Mouse (Mus musculus) hindbrain, embryonic 10.5 days (tissue): Measurements from ENCODE around the gene Mapk7. TPM values are rescaled to one million over a fixed set of nuclear protein-coding genes. Genes with fewer than 3 reads are reported as not detected.

Experiments used
- DNase-seq: peaks from one replicate; pipeline ENCODE4 v3.0.0-alpha.2; 2017; ENCODE audit warnings: low spot score
- H3K27ac ChIP-seq: fragments of 300-500 bp; sonication (generic); 2 replicates; pipeline ENCODE4 v1.5.1; 2016; ENCODE audit warnings: mild to moderate bottlenecking, moderate library complexity
- H3K27me3 ChIP-seq: fragments of 300-500 bp; sonication (generic); 2 replicates; pipeline ENCODE4 v1.6.1; 2016; ENCODE audit warnings: mild to moderate bottlenecking; ENCODE audit not compliant: poor library complexity, insufficient read depth, severe bottlenecking
- H3K36me3 ChIP-seq: fragments of 300-500 bp; sonication (generic); 2 replicates; pipeline ENCODE4 v1.6.1; 2016; ENCODE audit warnings: mild to moderate bottlenecking, moderate library complexity
- H3K4me1 ChIP-seq: fragments of 300-500 bp; sonication (generic); replicated peaks from 2 replicates; pipeline ENCODE4 v1.6.1; 2016; ENCODE audit warnings: mild to moderate bottlenecking
- H3K4me3 ChIP-seq: fragments of 300-500 bp; sonication (generic); 2 replicates; pipeline ENCODE4 v1.5.1; 2016; ENCODE audit warnings: mild to moderate bottlenecking, moderate library complexity
- H3K9me3 ChIP-seq: fragments of 300-500 bp; sonication (generic); 2 replicates; pipeline ENCODE4 v1.6.1; 2016; ENCODE audit warnings: mild to moderate bottlenecking, moderate library complexity
- WGBS: fragments of 180-500 bp; shearing (Covaris S2); methylation state at CpG from one replicate; pipeline ENCODE4 v1.1.7; 2016; 5-methylcytosine and 5-hydroxymethylcytosine counted together
- polyA plus RNA-seq: library from polyadenylated mRNA; unstranded; fragments of >200 nt; fragmentation: Nextera tagmentation; extraction: Ambion mirVana; gene quantifications from 2 replicates; pipeline ENCODE4 v1.2.1, GENCODE M21; 2016

Gene Mapk7
- polyA plus RNA-seq, 1 experiment from 2014 or later, result 107 TPM

DNA sequence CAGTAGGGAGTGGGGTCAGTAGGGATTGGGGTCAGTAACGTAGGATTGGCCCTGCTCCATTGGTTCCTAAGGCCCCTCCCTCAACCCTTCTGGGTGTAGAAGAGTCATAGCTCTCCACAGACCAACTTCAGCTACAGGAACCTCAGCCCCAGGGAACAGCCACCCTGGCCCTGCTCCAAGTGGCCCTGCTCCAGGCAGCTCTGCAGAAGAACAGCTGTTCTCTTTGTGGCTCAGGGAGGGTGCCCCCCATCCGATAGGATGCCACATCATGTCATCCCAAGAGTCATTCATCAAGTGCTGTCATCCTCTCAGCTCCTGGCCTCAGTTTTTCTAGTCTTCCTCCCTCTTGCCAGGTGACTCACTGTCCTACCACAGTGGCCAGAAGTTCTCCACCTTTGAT, 6.8 kb downstream of the Mapk7 start:
- no peak for DNase-seq
- Histone ChIP-seq H3K9me3 (no peaks in the 10 kb centered on the region), H3K27me3 (no peaks in the 10 kb centered on the region), H3K4me3 (peak overlapping the region; percentile 48), H3K4me1 (peaks cover 75% of the 10 kb centered on the region), H3K27ac (peak overlapping the region; percentile 95), H3K36me3 (peaks cover 62% of the 10 kb centered on the region)
- WGBS, result 69% methylated on average over 2 of the region's 2 CpGs

DNA sequence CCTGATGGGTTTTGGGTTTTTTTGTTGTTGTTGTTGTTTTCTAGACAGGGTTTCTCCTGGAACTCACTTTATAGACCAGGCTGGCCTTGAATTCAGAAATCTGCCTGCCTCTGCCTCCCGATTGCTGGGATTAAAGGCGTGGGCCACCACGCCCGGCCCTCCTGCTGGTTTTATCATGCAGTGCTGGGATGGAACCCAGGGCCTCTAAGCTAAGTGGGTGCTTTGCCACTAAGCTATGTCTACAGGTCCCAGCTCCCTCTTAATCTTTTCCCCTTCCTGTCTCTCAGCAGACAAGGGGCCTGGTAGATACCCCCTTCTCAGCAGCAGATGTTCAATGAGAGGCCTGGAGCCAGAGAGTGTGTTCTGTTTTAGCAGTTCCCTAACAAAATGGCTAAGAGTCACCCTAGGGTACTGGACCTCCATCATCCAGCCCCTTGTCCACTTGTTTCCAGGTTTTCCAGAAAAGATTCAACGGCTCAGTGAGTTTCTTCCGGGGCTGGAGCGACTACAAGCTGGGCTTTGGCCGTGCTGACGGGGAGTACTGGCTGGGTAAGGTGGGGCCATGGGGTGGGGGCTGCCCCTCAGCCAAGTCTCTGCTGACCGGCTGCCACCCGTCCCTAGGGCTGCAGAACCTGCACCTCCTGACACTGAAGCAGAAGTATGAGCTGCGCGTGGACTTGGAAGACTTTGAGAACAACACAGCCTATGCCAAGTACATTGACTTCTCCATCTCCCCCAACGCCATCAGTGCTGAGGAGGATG, 7.6 kb downstream of the Mapk7 start:
- Histone ChIP-seq H3K4me1 (peaks cover 80% of the 10 kb centered on the region), H3K27ac (peak overlapping the region; percentile 95), H3K27me3 (no peaks in the 10 kb centered on the region), H3K4me3 (peak overlapping the region; percentile 48), H3K36me3 (peaks cover 54% of the 10 kb centered on the region), H3K9me3 (no peaks in the 10 kb centered on the region)
- 88% methylated on average over 14 of the region's 14 CpGs for WGBS
- no peak for DNase-seq

DNA sequence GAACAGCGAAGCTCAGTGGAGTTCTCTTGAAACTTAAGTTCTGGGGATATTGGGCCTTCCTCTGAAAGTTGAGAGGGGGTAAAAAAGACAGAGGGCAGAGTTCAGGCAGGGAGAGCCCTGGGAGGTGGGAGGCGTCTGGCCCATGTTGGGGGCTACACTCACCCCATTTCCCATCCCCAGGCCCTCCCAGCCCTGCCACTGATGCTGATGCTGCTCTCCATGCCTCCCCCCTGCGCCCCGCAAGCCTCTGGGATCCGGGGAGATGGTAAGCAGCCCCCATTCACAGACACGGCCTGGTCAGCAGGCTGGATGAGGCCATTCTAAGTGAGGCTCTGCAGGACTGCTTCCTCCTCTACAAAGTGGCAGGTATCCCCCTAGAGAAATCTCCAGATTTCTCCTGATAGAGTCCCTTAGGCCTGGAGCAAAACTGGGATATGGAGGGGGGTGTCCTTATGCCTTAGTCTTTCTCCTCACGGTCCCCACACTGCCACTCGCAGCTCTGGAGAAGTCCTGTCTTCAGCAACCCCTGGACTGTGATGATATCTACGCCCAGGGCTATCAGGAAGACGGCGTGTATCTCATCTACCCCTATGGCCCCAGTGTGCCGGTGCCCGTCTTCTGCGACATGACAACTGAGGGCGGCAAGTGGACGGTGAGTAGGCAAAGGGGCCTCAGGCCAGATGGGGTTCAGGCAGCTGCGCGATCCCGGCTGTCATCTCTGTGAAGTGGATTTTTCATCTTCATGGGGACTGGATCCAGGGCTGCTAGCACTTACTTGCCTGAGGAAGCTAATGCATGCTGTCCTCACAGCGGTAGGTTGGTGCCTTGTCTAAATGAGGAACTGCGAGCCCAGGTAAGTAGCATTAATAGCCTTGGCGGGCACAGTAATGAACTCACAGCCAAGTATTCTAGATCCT, 8.4 kb downstream of the Mapk7 start:
- H3K27ac ChIP-seq, result peak overlapping the region; percentile 95
- H3K4me3 ChIP-seq, result peak overlapping the region; percentile 48
- H3K27me3 ChIP-seq, result no peaks in the 10 kb centered on the region
- peaks cover 82% of the 10 kb centered on the region for H3K4me1 ChIP-seq
- peaks cover 46% of the 10 kb centered on the region for H3K36me3 ChIP-seq
- peak; percentile 26 for DNase-seq
- H3K9me3 ChIP-seq, result no peaks in the 10 kb centered on the region
- WGBS, result 57% methylated on average over 22 of the region's 22 CpGs

DNA sequence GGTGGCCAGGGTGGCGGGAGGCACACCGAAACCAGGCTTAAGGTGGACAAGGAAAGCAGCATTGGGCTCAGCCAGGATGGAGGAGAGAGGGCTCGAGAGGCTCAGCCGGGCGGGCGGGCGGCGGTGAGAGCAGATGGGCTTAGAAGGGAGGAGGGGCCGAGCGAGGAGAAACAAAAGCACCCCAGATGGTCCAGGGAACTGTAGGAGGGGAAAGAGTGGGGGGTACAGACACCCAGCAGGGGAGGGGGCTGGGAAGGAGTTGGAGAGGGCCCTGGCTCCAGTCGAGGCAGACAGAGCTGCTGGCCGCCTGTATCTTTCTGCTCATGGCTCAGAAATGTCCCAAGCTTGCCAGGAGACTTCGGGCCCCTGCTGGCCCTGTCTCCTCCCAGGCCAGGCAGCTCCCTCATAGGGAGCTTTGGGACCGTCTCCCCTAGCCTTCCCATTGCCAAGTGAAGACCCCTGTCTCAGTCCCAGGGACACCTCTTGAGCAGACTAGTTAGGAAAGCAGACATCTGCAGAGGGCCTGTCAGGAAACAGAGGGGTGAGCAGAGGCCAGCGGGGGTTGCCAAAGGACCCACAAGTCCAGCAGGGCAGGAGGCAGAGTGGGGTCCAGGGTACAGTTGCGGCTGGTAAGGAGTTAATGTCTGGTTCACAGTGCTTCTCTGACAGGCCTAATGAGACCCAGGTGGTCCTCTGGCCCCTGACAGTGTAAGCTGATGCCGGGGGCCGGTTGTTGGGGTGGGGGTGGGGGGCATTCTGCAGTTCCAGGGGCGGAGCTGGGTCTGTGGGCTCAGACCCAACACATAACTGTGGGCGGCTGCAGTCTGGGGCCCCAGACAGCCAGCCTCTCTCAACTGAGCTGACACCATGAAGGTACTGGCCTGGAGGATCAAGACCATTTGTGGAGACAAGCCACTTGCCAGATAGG, 9.3 kb downstream of the Mapk7 start, which contains the start of gene Mfap4:
TSS of gene Mfap4 (plus strand) at position 819 of the 928 bp plus-strand sequence.
- H3K27ac ChIP-seq, result peak within 1 kb of the TSS; percentile 95
- DNase-seq, result peak; percentile 82
- WGBS, result 5% methylated on average over 20 of the region's 20 CpGs
- peaks cover 72% of the 10 kb centered on the region for H3K4me1 ChIP-seq
- peaks cover 36% of the 10 kb centered on the region for H3K36me3 ChIP-seq
- peak within 1 kb of the TSS; percentile 48 for H3K4me3 ChIP-seq
- H3K9me3 ChIP-seq, result no peaks in the 10 kb centered on the region
- H3K27me3 ChIP-seq, result no peaks in the 10 kb centered on the region

DNA sequence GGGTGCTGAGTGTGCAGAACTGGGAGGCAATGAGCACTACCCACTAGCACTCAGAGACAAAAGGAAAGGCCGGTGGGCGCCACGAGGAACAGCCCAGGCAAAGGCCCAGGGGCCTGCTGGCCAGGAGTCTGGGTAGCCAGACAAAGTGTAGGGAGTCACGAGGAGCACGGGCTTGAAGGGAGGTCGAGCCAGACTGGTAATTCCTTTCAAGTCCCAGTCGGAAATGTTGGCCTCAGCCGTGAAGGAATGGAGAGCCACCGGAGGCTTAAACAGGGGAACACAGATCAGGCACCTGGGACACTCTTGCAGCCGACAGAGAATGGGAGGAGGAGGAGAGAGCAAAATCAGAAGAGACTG, 10.0 kb downstream of the Mapk7 start:
- peak overlapping the region; percentile 48 for H3K4me3 ChIP-seq
- H3K9me3 ChIP-seq, result no peaks in the 10 kb centered on the region
- H3K36me3 ChIP-seq, result peaks cover 30% of the 10 kb centered on the region
- DNase-seq, result no peak
- WGBS, result 16% methylated on average over 10 of the region's 10 CpGs
- peaks cover 70% of the 10 kb centered on the region for H3K4me1 ChIP-seq
- no peaks in the 10 kb centered on the region for H3K27me3 ChIP-seq
- H3K27ac ChIP-seq, result peak overlapping the region; percentile 95

DNA sequence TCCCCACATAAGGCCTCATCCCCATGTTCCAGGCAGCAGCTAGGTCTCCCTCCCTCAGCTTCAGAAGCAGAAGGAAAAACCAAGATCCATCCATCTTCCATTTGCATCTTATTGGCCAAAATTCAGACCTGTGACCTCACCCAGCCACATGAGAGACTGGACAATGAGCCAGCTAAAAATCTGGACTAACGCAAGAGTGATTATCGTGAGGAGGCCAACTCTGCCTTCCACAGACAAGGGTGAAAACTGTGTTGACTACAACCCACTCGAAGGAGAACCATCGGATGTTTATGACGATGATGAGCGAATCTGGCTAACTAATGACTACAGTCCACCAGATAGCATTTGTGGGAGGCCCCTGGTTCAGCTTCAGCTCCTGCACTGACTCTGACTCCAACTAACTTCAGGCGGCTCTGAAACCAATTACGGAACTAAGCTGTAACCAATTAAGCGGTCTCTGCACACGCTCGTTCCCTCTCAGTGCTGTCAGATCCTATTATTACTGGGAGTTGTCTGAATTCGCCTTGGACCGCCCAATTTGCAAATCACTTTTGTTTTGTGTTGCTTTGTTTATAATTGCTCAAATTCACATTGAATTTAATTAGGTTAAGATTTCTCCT, 10.9 kb downstream of the Mapk7 start:
- no peaks in the 10 kb centered on the region for H3K9me3 ChIP-seq
- H3K36me3 ChIP-seq, result peaks cover 21% of the 10 kb centered on the region
- peak; percentile 35 for DNase-seq
- no peak overlapping the region for H3K4me3 ChIP-seq
- peaks cover 64% of the 10 kb centered on the region for H3K4me1 ChIP-seq
- peak overlapping the region; percentile 95 for H3K27ac ChIP-seq
- 76% methylated on average over 13 of the region's 13 CpGs for WGBS
- H3K27me3 ChIP-seq, result no peaks in the 10 kb centered on the region

DNA sequence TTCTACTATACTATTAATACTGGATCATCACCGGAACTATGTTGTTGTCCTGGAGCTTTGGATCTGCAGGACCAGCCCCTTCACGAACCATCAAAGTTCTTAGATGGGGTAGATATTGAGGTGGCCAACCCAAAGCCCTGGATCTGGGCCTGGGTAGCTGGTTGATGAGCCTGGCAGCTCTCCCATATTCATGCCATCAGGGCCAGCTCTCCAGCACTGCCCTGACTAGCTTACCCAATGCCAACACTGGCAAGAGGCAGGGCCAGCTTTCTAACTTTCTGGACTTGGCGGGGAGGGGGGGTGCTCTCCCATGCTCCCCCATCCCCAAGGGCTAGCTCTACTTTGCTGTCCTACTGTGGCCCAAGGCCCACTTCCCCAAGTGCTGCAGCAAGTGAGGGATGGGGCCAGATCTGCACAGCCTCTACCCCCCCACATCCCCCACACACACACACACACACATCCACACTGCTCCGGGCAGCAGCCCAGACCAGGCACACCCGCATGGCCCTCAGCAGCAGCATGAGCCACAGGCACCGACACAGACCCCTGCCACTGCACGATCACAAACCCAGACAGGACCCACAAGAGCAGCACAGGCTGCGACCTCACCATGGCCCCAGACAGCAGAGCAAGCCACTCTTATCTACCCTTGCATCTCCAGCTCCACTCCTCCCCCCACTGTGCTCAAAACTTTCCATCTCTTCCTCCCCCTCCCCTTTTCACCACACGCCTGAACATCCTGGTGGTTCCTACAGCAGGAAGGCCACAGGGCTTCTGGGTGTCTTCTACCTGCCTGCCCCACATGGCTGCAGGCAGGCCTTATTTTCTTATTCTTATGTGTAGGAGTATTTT, 12.7 kb downstream of the Mapk7 start:
- Histone ChIP-seq H3K36me3 (0 out of 2 replicates have a peak, but pooled peaks cover 3% of the 10 kb centered on the region), H3K9me3 (no peaks in the 10 kb centered on the region), H3K27ac (peak overlapping the region; percentile 68), H3K4me3 (no peak overlapping the region), H3K27me3 (no peaks in the 10 kb centered on the region; the same call in 1 of the 2 replicates), H3K4me1 (peaks cover 60% of the 10 kb centered on the region)
- 81% methylated on average over 9 of the region's 9 CpGs for WGBS
- no peak for DNase-seq

DNA sequence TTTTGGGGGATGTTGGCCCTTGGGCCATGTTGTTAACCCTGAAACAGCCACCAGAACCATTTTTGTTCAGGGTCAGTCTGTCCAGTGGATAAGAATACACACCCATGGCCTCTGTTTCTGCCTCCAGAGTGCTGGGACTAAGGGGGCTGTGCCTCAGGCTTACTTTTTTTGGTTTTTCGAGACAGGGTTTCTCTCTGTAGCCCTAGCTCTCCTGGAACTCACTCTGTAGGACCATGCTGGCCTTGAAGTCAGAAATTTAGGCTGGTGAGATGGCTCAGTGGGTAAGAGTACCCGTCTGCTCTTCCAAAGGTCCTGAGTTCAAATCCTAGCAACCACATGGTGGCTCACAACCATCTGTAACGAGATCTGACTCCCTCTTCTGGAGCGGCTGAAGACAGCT, 15.4 kb downstream of the Mapk7 start:
- H3K36me3 ChIP-seq, result no peaks in the 10 kb centered on the region
- peaks cover 34% of the 10 kb centered on the region for H3K4me1 ChIP-seq
- H3K9me3 ChIP-seq, result no peaks in the 10 kb centered on the region
- H3K27me3 ChIP-seq, result no peaks in the 10 kb centered on the region; the same call in 1 of the 2 replicates
- H3K4me3 ChIP-seq, result no peak overlapping the region
- WGBS, result 89% methylated on average over 4 of the region's 4 CpGs
- DNase-seq, result no peak
- no peak overlapping the region for H3K27ac ChIP-seq

DNA sequence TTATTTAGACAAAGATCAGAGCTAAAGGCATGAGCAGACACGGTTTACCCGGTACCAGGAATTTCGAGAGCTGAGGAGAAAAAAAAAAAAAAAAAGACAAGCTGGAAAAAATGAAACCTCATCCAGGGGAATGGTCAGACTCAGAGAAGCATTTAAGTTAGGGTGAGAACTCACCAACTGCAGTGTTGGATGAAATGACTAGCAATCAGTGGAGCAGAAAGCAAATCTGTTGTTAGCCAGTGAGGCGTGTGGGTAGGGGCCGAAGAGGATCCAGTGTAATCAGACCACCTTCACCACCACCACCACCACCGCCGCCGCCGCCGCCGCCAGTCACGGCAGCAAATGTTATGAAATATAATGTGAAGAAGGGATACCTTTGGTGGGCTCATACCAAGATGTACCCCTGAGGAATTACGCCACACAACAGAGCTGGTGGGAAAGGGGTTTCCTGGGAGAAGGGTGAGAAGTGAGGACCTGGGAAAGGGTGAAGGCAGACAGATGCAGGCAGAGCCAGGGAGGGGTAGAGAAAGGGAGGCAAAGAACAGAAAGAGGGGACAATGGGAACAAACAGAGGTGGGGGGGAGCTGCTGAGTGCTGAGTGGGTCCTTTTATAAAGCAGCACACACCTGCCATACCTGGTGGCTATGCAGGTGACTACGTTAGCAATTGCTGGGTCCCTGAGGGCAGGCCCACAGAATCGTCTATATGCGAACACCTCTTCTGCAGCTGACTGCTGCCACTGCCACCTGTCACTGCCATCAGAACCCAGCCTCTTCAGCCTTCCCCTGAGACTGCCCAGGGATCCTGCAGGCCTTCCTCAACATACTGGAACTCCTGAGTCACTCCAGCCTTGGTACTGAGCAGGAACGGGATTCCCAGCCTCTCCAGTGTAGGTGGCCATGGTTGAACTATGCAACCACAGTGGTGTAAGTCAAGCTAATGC, 16.4 kb downstream of the Mapk7 start:
- 52% methylated on average over 17 of the region's 17 CpGs for WGBS
- no peaks in the 10 kb centered on the region for H3K9me3 ChIP-seq
- DNase-seq, result no peak
- peak overlapping the region; percentile 66 for H3K27ac ChIP-seq
- H3K4me1 ChIP-seq, result peaks cover 25% of the 10 kb centered on the region
- no peaks in the 10 kb centered on the region; the same call in 1 of the 2 replicates for H3K27me3 ChIP-seq
- H3K4me3 ChIP-seq, result 0 out of 2 replicates have a peak overlapping the region, but pooled peaks have one; percentile 21
- no peaks in the 10 kb centered on the region for H3K36me3 ChIP-seq

DNA sequence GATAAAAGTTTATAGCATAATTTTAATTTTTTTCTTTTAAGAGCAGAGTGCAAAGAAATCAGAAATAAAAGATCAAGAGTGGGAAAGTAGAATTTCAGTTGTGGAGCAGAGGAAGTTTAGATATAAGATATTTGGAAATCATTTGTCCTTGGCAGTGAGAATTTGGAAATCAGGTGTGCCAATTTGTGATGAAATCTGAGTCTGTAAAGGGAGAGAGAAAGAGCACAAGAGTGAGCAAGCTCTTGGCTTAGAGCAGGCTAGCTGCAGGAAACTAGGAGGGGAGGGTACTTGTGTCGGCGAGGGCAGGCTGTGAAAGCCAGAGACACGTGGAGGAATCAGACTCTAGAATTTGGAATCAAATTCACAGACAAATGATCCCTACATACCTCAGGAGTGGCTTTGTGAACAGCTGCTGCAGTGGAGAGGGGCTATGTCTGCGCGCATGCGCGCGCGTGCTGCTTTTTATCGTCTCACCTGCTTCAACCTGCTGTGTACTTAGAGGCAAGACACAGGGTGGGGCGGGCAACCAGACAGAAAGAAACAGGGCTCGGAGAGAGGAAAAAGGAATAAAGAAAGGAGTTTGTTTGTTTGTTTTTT, 17.3 kb downstream of the Mapk7 start:
- no peaks in the 10 kb centered on the region; the same call in 1 of the 2 replicates for H3K27me3 ChIP-seq
- 54% methylated on average over 12 of the region's 12 CpGs for WGBS
- peak overlapping the region; percentile 50 for H3K27ac ChIP-seq
- H3K36me3 ChIP-seq, result no peaks in the 10 kb centered on the region
- peak overlapping the region; percentile 27; the same call in 1 of the 2 replicates for H3K4me3 ChIP-seq
- DNase-seq, result no peak
- H3K4me1 ChIP-seq, result peaks cover 23% of the 10 kb centered on the region
- H3K9me3 ChIP-seq, result no peaks in the 10 kb centered on the region
